Mouse (Mus musculus): Measurements from ENCODE around the gene Gnptab.
"Not testable (repeated sequence)": the region's sequence is repeated elsewhere in the genome, so short reads cannot be mapped to it uniquely, and the experiment has no call there.

- not testable (repeated sequence) for TF ChIP-seq POLR2A (IDR thresholded peaks at IDR 0.05; ENCODE audit: control insufficient read depth, extremely low read depth, insufficient read depth, low read length, poor library complexity); CTCF (IDR thresholded peaks at IDR 0.05; ENCODE audit: borderline replicate concordance, control insufficient read depth, extremely low read depth, insufficient read depth, low read length, poor library complexity)
These were observed 103.9 kb downstream of the Gnptab start for GRCm38 (mm10) chr10:88482866-88483265.
